Mouse (Mus musculus): ENCODE data around the gene Gm14569. TPM values are rescaled to one million over a fixed set of nuclear protein-coding genes. Genes with fewer than 3 reads are reported as not detected.

The Gm14569 gene
- not detected for total RNA-seq (2021)
- long read RNA-seq, experiment 1: 0 reads
- long read RNA-seq, experiment 2: 0 reads

DNA sequence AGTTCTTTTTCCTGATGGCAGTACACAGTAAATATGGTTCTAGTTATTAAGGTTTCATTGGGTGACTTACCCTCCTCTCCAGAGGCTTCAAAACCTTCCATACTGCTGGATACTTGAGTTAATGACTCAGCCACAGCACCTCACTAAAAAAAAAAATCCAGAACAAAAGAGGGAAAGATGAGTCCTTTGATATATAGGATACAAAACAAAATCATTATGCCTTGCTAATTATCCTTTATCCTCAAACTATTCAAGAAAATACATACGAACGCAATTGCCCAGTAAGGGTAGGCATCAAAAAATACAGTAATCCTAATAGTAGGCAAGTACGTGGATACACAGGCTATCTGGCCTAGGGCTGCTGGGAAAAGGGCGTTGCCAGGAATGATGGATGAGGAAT, at the start of gene Gm14569:
Gene Gm14569 (minus strand): TSS at position 101 of the 400 bp plus-strand sequence.
- DNase-seq (ENCODE audit: low spot score): no peak

DNA sequence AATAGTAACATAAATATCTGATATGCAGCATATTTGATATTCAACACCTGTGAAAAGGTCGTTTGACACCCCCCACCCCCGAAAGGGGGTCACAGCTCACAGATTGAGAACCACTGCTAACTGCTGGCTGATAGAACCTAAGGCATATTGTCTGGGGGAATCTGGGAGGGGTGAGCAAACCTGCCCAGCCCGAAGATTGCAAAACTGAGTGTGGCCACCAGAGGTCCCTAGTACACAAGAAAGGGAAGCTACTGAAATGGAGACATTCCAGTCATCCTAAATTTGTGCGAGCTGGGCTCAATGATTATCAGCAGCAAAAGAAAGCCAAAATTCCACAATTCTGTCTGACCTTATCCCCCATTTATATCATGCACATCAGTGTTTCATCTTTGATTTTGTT, 42.9 kb upstream of the Gm14569 start:
- peak; percentile 68 for DNase-seq (ENCODE audit: low spot score)

DNA sequence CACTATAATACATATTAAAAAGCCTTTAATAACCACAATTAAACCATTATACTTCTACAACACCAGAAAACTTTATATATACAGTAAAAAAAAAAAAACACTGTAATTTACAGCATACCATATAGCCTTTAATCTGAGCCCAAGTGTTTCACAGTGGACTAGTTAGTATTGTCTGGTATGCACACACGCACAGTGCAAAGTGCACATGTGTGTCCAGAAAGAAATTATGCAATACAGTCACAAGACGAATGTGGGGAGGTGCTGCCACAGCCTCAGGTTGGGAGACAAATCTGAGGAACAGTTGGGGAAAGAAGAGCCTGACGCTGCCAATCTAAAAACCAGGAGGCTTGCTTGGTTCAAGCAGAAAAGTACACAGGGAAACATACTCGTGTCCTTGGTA, 42.1 kb upstream of the Gm14569 start:
- DNase-seq (ENCODE audit: low spot score): no peak

DNA sequence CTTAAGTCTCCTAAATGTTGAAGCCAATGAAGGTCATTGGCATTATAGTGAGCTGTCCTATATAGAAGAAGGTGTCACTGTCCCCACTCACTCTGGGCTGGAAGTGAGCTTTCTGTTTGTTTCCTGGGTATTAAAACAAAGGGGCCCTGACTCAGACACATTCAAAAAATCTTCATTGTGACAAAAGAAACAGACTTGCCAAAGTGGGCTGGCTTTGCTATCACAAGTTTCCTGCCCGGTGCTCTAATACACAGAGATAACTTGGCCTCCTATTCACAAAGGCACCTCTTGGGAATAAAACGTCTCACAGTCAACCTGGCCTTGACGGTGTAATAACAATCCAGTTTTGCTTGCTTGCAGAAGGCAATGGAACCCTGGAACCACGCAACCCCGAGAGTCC, 38.6 kb upstream of the Gm14569 start:
- no peak for DNase-seq (ENCODE audit: low spot score)

DNA sequence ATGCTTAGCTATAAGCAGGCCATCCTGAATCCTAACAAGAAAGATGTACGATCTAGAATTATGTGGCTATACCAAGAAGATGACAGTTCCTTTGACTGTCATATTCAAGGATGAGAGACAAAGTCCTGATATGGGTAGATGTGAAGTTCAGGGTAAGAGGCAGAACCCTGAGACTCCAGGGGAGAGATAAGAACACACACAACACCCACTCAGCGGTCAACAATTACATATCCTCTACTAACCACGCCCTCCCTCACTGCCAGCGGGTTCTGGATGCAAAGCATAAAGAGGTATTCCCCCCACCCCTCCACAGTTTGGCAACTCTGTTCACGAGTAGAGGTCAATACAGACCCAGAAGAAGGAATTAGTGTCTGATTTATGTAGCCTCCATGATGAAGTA, 32.1 kb upstream of the Gm14569 start:
- DNase-seq (ENCODE audit: low spot score): no peak

DNA sequence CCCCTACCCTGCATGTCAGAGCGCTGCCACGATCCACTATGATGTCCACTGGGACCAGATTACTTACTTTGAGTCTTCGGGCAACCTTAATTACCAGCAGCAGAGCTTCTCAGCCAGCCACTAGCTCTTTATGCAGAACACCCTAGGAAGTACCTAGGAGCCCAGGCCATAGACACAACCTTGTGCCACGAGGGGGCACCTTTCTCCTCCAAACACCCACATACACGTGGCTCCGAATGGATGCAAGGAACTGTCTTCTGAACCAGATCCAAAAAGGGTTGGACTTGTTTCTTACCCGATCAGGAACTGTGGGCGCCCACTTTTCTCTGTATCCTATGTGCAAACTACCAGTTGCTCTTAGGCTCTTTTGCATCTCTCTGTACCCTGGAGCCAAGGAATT, 22.1 kb upstream of the Gm14569 start:
- no peak for DNase-seq (ENCODE audit: low spot score)

DNA sequence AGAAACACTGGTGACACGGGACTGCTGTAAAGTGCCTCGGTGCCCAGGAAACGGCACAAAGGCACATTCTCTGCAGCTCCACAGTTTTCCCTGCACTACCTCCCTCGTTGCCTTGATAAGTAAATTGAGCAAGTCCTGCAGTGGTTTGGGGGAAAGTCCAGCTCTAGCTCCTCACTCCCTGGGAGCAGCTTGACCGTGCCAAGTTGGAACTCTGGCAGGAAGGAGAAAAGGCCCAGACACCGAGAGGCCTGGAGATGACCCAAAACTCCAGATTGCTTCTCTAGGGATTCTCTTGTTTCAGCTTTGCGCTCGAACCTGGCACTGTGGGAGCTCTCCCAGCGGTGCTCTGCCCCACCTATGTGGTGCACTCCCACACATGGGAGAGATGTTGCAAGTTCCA, 21.6 kb upstream of the Gm14569 start:
- DNase-seq (ENCODE audit: low spot score): peak; percentile 1

DNA sequence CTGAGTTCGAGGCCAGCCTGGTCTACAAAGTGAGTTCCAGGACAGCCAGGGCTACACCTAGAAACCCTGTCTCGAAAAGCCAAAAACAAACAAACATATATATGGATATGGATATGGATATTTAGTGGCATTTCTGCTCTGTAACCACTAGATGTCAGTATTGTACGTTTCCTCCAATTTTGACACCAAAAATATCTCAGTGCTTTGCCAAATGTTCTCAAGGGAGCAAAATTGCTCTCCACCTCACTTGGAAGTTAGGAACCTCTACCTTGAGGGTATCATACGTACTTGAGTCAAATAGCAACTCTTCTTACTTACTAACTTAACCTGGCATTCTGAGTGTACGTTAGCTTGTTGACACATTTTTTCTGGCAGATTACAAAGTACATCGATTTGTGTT, 15.2 kb upstream of the Gm14569 start:
- no peak for DNase-seq (ENCODE audit: low spot score)

DNA sequence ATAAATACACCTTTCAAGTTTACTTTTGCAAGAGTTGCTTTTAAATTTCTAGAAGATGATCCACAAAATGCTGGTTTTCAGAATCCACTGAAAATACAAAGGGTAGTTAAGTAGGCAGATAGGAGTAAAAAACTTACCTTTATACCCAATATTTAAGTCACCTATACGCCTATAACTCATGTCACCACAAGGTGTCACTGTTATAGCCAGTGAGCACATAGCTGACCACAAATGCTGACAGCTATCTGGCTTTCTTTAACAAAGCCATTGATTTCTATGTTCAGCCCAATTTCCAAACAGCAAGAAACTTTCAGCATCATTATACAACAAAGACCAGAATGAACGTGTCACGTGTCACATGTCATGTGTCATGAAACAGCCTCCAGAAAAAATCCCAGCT, 2.1 kb downstream of the Gm14569 start:
- no peak for DNase-seq (ENCODE audit: low spot score)

DNA sequence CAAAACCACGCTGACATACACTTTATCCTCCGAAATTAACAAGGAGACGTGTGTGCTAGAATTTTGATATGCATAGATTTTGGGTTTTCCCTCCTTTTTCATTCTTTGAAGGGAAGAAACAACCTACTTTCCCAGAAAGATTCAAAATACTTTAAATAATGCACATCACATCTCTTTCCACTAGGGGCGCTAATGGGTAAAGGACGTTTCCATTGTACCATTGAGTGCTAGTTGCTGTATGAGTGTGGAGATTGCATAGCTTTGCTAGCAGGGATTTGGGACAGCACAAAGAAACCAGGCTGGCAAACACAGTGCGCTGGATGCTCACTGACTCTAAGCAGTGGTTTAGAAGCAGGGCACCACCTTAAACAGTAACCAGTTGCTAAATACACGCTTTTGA, 3.6 kb downstream of the Gm14569 start:
- DNase-seq (ENCODE audit: low spot score): no peak

DNA sequence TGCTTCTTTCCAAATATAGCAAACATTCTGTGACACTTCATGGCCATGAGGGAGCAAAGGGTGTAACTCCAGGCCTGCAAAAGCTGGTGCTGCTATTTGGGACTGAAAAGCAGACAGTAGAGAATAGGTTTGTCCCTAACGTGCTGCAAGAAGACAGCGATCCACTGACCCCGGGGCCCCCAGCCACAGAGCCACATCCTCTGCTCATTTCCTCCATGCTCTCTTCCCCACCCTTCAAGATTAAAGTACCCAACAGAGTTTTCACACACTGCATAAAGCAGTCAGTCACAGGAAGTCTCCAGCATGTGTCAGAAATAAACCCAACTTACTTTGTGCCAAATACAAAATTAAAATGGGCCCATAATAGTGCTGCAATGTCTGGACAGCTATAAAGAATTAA, 16.8 kb downstream of the Gm14569 start:
- DNase-seq (ENCODE audit: low spot score): no peak

DNA sequence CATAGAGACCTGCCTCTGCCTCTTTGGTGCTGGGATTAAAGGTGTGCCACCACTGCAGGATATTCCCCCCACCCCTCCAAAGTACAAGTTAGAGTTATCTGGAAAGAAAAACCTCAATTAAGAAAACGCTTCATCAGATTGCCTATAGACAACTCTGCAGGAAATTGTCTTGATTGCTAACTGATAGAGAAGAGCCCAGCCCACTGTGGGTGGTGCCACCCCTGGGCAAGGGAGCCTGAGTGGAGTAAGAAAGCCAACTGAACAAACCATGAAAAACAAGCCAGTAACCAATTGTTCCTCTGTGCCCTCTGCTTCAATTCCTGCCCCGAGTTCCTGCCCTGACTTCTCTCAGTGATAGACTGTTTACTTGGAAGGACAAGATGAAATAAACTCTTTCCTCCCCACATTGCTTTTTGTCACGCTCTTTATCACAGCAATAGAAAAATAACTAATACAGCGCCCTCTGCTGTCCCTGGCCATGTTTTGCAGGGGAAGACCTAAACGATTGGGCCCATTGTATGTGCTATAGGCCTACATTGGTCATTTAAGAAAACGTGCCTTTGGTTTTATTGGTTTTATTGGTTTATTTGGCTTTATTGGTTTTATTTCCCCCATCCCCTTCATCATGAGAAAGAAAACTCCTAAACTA, 17.4 kb downstream of the Gm14569 start:
- DNase-seq (ENCODE audit: low spot score): no peak

DNA sequence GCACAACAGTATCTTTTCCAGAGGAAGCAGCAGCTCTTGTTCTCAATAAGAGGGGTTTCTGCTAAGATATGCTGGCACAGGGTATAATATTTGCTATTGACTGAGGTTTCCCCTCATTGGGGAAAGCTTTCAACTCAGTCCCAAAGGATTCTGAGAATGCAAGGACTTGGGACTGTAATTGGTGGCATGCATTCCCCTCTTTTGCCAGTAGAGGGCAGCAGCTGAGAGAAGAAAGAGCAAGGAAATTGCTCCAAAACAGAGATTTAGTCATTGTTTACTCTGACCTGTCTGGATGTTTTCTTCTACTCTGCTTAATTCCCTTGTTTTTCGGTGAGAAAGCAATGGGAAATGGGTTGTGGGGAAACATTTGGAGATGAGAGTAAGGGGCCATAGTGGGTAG, 35.6 kb downstream of the Gm14569 start:
- no peak for DNase-seq (ENCODE audit: low spot score)

DNA sequence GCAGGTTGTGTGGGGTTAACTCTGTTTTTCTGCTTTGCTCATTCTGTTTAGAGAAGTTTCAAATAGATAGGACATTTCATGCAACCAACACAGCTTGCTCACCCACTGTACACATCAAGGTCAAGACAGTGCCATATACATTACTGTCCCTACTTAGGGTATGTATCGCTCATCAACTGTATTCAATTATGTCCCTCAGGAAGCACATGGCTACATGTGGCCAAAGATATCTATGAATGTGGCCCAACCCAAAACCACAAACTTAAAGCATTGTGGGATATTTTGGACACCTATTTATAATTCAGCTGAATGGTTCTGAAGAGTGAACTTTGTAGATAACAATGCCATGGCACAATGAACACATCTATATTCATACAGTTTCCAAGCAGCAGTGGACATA, 53.7 kb downstream of the Gm14569 start:
- DNase-seq (ENCODE audit: low spot score): no peak

DNA sequence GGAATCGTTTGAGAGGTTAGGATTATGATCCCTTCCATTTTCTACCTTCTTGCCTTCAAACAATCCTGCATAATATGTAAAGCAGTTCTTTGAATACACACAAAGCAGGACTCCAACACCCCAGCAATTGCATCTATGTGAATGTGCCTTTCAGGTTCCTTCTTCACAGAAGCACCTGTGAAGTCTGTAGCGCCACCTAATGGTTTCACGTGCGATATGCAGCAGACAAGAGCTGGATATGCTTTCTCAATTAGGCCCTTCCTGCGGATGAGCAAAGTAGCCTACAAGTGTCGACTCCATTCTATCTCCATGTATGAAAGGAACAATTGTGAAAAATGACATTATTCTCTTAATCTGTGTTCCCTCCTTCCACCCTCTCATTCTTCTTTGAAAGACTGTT, 56.6 kb downstream of the Gm14569 start:
- no peak for DNase-seq (ENCODE audit: low spot score)

DNA sequence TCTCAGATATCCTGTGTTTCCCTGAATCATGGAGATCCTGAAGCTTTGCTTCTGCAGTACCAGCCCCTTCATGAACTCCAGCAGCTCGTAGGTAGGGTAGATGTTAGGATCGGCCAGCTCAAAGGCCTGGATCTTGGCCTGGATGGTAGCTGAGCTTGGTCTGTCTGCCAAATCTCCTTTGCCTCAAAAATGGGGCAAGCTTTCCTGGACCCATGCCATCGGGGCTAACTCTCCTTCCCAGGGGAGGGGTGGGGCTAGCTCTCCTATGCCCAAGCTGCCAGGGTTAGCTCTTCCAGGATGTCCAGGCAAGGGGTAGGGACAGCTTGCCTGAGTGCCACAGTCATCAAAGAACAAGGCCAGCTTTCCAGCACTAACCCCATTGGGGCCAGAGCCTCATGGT, 72.5 kb downstream of the Gm14569 start:
- no peak for DNase-seq (ENCODE audit: low spot score)

DNA sequence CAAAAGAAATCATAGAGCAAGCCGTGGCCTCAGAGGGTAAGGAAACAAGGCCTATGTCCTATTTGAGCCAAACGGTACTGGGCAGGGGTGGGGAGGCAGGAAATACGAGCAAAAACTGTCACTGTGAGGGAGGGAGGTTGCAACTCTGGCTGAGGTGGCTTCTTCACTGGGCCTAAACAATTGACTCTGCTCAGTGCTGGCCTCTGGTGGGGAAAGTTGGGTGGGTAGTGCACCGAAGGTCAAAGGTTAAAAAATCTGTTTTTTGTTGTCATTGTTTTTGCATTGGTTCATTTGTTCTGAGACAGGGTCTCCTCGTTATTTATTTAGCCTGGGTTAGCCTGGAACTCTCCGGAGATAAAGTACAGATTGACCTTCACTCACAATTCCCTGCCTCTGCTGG, 89.3 kb downstream of the Gm14569 start:
- DNase-seq (ENCODE audit: low spot score): no peak

DNA sequence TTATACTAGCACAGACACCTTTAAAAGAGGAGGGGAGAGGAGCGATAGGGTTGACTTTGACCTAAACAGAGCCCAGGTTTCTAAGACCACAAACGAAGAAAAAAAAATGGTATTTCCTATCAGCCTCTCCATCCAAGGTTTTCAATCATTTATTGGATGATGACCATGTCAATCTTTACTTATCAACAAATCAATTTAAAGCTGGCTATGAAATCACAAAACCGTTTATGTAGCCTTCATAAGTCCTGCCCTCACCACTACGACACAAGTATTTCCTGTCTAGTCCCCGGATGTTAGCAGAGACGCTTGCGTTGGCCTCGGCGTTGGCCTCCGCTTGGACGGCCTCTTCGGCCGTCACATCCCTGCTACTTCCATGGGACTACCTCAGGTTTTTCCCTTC, 90.7 kb downstream of the Gm14569 start, which contains the start of gene Gm6268:
Gene Gm6268 (plus strand): TSS at position 301 of the 400 bp plus-strand sequence.
- DNase-seq (ENCODE audit: low spot score): no peak

DNA sequence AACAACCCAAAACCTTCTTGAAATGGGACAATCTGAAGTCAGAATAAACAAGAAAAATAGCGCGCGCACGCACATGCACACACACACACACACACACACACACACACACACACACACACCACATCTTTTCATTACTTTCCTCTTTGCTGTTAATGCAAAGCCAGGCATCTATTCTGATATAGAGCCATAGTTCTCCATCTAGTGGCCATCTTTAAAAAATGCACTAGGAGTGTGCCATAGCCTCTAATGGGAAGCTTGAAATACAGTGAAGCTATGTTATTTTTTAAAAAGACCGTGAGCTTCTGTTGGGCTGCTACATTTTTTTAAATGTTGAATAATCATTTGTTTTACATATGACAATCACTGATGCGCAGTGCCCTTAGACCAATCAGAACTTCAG, 98.4 kb downstream of the Gm14569 start:
- no peak for DNase-seq (ENCODE audit: low spot score)

DNA sequence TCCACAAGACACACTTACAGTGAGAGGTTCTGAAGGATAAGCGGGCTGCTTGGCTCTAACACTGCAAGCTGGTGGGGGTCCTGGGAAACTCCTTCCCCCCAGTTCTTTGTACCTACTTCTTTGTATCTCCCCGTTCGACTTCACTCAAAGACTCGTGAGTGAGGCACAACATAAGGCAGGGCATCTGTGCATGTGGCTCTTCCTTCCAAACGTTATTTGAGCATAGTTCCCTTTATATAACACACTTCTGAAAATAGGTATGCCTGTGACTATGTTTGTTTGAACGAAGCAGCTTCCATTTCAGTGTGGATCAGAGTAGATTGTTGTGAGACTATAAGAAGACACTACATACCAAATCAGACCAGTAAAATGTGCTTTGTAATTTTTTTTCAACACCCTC, 99.0 kb downstream of the Gm14569 start:
- DNase-seq (ENCODE audit: low spot score): no peak

DNA sequence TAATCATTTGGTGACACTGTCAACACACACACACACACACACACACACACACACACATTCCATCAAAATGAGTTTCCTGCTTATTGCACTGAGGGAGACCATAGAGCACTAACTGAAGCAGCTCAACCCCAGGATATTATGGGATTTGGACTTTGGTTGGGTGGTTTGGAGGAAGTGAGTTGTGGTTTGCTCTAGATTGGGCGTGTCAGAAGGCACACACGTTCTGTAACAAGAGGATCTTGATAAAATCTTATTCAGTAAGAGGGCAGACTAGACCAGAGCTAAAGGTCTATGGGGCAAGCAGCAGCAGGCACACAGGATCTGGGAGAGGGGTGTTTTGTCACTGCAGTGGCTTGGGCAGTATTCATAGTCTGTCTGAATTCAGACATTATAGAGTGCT, 101.1 kb downstream of the Gm14569 start:
- no peak for DNase-seq (ENCODE audit: low spot score)

DNA sequence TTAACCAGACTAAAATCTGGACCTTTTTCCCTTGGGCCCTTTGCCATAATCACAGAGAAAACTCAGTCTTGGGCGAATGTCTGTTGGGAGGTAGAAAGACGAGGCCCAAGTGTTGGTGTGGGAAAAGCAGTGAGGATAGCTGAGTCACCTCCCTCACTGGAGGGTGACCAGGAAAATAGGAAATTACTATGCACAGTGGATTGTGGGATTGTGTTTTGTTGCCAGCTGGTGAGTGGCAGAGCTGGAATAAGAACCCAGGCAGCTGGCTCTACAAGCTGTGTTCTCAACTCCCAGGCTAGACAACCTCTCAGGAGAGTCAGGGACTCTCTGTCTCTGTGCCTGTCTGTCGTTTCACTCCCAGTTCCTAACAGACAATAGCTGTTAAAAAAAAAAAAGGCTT, 101.7 kb downstream of the Gm14569 start:
- no peak for DNase-seq (ENCODE audit: low spot score)

DNA sequence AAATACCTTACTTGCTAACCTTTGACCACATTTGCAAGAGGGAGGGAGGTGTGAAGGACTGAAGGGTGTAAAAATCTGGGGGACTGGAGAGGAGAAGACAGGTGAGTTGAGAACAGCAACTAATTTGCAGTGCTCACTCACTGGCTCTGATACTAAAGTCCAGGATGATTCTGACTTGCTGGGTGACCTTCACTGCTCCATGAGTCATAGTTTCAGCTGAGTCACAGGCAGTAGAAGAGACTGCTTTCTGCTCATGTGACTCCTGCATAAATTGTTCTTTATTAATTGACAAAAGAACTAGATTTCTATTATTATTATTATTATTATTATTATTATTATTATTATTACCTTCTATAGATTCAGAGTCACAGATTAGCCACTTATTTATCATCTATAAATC, 106.3 kb downstream of the Gm14569 start:
- no peak for DNase-seq (ENCODE audit: low spot score)

All from gastrocnemius, adult 18-20 months (tissue).